Mouse (Mus musculus): ENCODE measurements around the gene Naip2. TPM values are rescaled to one million over a fixed set of nuclear protein-coding genes. Genes with fewer than 3 reads are reported as not detected.
"Not testable (repeated sequence)": the region's sequence is repeated elsewhere in the genome, so short reads cannot be mapped to it uniquely, and the experiment has no call there.

Naip2 gene
- total and polyA plus RNA-seq, 3 experiments: 2.4 to 4.0 TPM; not detected in 1

GRCm38 (mm10) chr13:100162467-100162866, 39.4 kb downstream of the Naip2 start:
- not testable (repeated sequence) for H3K27me3 ChIP-seq (ENCODE audit: control insufficient read depth in 1 of 2, insufficient read depth in 2 of 2, low read length in 2 of 2); H3K36me3 ChIP-seq (ENCODE audit: control insufficient read depth in 1 of 2, insufficient read depth in 2 of 2, low read length in 2 of 2); H3K27ac ChIP-seq (ENCODE audit: control insufficient read depth, low read depth, low read length); H3K4me1 ChIP-seq (ENCODE audit: control insufficient read depth in 1 of 2, insufficient read depth in 2 of 2, low read length in 2 of 2); DNase-seq (ENCODE audit: low read depth, low spot score); H3K79me2 ChIP-seq (ENCODE audit: control insufficient read depth, insufficient read depth, low read length, poor library complexity); H3K9ac ChIP-seq (ENCODE audit: control insufficient read depth, low read depth, low read length, poor library complexity, severe bottlenecking); H3K4me3 ChIP-seq (ENCODE audit: control insufficient read depth in 1 of 2, insufficient read depth in 1 of 2, low read depth in 2 of 2, low read length in 2 of 2); H3K9me3 ChIP-seq (replicated peaks; ENCODE audit: insufficient read depth, low read length)

GRCm38 (mm10) chr13:100161171-100161870, 40.6 kb downstream of the Naip2 start:
- not testable (repeated sequence) for H3K9me3 ChIP-seq (replicated peaks; ENCODE audit: insufficient read depth, low read length); H3K4me3 ChIP-seq (ENCODE audit: control insufficient read depth in 1 of 2, insufficient read depth in 1 of 2, low read depth in 2 of 2, low read length in 2 of 2); H3K36me3 ChIP-seq (ENCODE audit: control insufficient read depth in 1 of 2, insufficient read depth in 2 of 2, low read length in 2 of 2); H3K9ac ChIP-seq (ENCODE audit: control insufficient read depth, low read depth, low read length, poor library complexity, severe bottlenecking); H3K79me2 ChIP-seq (ENCODE audit: control insufficient read depth, insufficient read depth, low read length, poor library complexity); H3K27me3 ChIP-seq (ENCODE audit: control insufficient read depth in 1 of 2, insufficient read depth in 2 of 2, low read length in 2 of 2); DNase-seq (ENCODE audit: low read depth, low spot score); H3K4me1 ChIP-seq (ENCODE audit: control insufficient read depth in 1 of 2, insufficient read depth in 2 of 2, low read length in 2 of 2); H3K27ac ChIP-seq (ENCODE audit: control insufficient read depth, low read depth, low read length)

- Histone ChIP-seq H3K36me3 (ENCODE audit: control insufficient read depth in 1 of 2, insufficient read depth in 2 of 2, low read length in 2 of 2) (no peaks in the 10 kb centered on the region), H3K4me3 (ENCODE audit: control insufficient read depth in 1 of 2, insufficient read depth in 1 of 2, low read depth in 2 of 2, low read length in 2 of 2) (no peak overlapping the region), H3K4me1 (ENCODE audit: control insufficient read depth in 1 of 2, insufficient read depth in 2 of 2, low read length in 2 of 2) (no peaks in the 10 kb centered on the region), H3K9me3 (replicated peaks; ENCODE audit: insufficient read depth, low read length) (no peaks in the 10 kb centered on the region), H3K79me2 (ENCODE audit: control insufficient read depth, insufficient read depth, low read length, poor library complexity) (no peaks in the 10 kb centered on the region), H3K27me3 (ENCODE audit: control insufficient read depth in 1 of 2, insufficient read depth in 2 of 2, low read length in 2 of 2) (no peaks in the 10 kb centered on the region), H3K27ac (ENCODE audit: control insufficient read depth, low read depth, low read length) (no peak overlapping the region), H3K9ac (ENCODE audit: control insufficient read depth, low read depth, low read length, poor library complexity, severe bottlenecking) (no peak overlapping the region)
- no peak for DNase-seq (ENCODE audit: low read depth, low spot score)
- TF ChIP-seq USF2 (IDR thresholded peaks at IDR 0.05; ENCODE audit: borderline replicate concordance in 1 of 2, insufficient read depth in 1 of 2, low read depth in 1 of 2, low read length in 2 of 2) (no peak), GABPA (IDR thresholded peaks at IDR 0.05; ENCODE audit: low read depth, low read length) (no peak), E2F4 (IDR thresholded peaks at IDR 0.05; ENCODE audit: borderline replicate concordance, low read depth, low read length) (no peak), POLR2A (IDR thresholded peaks at IDR 0.05; ENCODE audit: control insufficient read depth in 1 of 2, insufficient read depth in 1 of 2, low read depth in 1 of 2, low read length in 2 of 2, poor library complexity in 1 of 2) (no peak), RCOR1 (IDR thresholded peaks at IDR 0.05; ENCODE audit: low read depth, low read length) (no peak), GATA1 (IDR thresholded peaks at IDR 0.05; ENCODE audit: low read depth, low read length) (no peak), MEF2A (IDR thresholded peaks at IDR 0.05; ENCODE audit: extremely low read depth, insufficient replicate concordance, low read depth, low read length, poor library complexity, severe bottlenecking) (no peak)
These were observed 45.3 kb downstream of the Naip2 start for GRCm38 (mm10) chr13:100156624-100157023.

- H3K36me3 ChIP-seq (ENCODE audit: control insufficient read depth in 1 of 2, insufficient read depth in 2 of 2, low read length in 2 of 2): no peaks in the 10 kb centered on the region
- no peak for DNase-seq (ENCODE audit: low read depth, low spot score)
- no peak for TF ChIP-seq TCF12 (IDR thresholded peaks at IDR 0.05; ENCODE audit: low read depth, low read length)
- no peak for TF ChIP-seq USF1 (IDR thresholded peaks at IDR 0.05; ENCODE audit: low read depth, low read length)
- no peak for TF ChIP-seq NRF1 (IDR thresholded peaks at IDR 0.05; ENCODE audit: insufficient read depth, low read depth, low read length, poor library complexity, severe bottlenecking)
- no peak for TF ChIP-seq E2F4 (IDR thresholded peaks at IDR 0.05; ENCODE audit: borderline replicate concordance, low read depth, low read length)
- no peak for TF ChIP-seq ZNF384 (IDR thresholded peaks at IDR 0.05; ENCODE audit: low read depth, low read length)
- no peak for TF ChIP-seq MXI1 (IDR thresholded peaks at IDR 0.05; ENCODE audit: low read depth, low read length)
- TF ChIP-seq ZKSCAN1 (IDR thresholded peaks at IDR 0.05; ENCODE audit: low read depth, low read length): no peak
- no peak for TF ChIP-seq RAD21 (IDR thresholded peaks at IDR 0.05; ENCODE audit: low read depth, low read length)
- TF ChIP-seq TAL1 (IDR thresholded peaks at IDR 0.05; ENCODE audit: low read length): no peak
- TF ChIP-seq NELFE (IDR thresholded peaks at IDR 0.05; ENCODE audit: low read depth, low read length): no peak
- H3K27ac ChIP-seq (ENCODE audit: control insufficient read depth, low read depth, low read length): no peak overlapping the region
- H3K79me2 ChIP-seq (ENCODE audit: control insufficient read depth, insufficient read depth, low read length, poor library complexity): no peaks in the 10 kb centered on the region
- H3K9me3 ChIP-seq (replicated peaks; ENCODE audit: insufficient read depth, low read length): no peaks in the 10 kb centered on the region
- H3K9ac ChIP-seq (ENCODE audit: control insufficient read depth, low read depth, low read length, poor library complexity, severe bottlenecking): no peak overlapping the region
- no peak overlapping the region for H3K4me3 ChIP-seq (ENCODE audit: control insufficient read depth in 1 of 2, insufficient read depth in 1 of 2, low read depth in 2 of 2, low read length in 2 of 2)
- no peaks in the 10 kb centered on the region for H3K4me1 ChIP-seq (ENCODE audit: control insufficient read depth in 1 of 2, insufficient read depth in 2 of 2, low read length in 2 of 2)
- no peaks in the 10 kb centered on the region for H3K27me3 ChIP-seq (ENCODE audit: control insufficient read depth in 1 of 2, insufficient read depth in 2 of 2, low read length in 2 of 2)
These were observed 49.2 kb downstream of the Naip2 start for GRCm38 (mm10) chr13:100152659-100153058.

All from MEL (cell line).